Mouse (Mus musculus): ENCODE measurements around the gene Lcn8.

GRCm38 (mm10) chr2:25625986-25626385 lies 26.9 kb upstream of the Lcn8 start:
- TF ChIP-seq CTCF (IDR thresholded peaks at IDR 0.05; ENCODE audit: borderline replicate concordance, extremely low read depth, insufficient read depth, insufficient read length) (no peak), POLR2A (IDR thresholded peaks at IDR 0.05; ENCODE audit: borderline replicate concordance, extremely low read depth, insufficient read depth, insufficient read length, poor library complexity, severe bottlenecking) (no peak)

Data from brain, embryonic 14.5 days (tissue).